Mouse (Mus musculus) heart, postnatal 0 days (tissue): ENCODE data around the gene Olfr374.
"Not testable (repeated sequence)": the region's sequence is repeated elsewhere in the genome, so short reads cannot be mapped to it uniquely, and the experiment has no call there.

ENCODE experiments used
- CTCF ChIP-seq: IDR thresholded peaks from 2 replicates; pipeline ENCODE4 v1.5.1; 2016; ENCODE audit warnings: antibody characterized with exemption, control low read depth, low read depth
- EP300 ChIP-seq: IDR thresholded peaks from 2 replicates; pipeline ENCODE4 v1.6.1; 2016; ENCODE audit warnings: antibody characterized with exemption, low read depth

DNA sequence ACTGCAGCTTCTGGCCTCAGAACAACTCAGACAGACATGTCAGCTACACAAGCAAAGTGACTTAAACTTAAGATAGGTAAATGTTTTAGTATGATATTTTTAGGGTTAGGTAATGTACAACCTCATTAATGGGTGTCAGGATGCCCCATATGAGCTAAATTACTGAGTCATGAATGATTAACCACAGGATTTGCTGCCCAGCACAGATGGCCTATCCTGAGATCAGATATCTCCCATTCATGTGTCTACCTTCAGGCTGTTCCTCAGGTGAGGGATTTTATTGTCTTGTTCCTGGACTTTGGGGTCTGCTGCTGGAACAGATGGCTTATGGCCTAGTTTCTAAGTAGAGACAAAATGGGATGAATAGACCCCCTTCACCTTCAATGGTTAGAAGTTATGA lies 10.1 kb upstream of the Olfr374 start:
- not testable (repeated sequence) for TF ChIP-seq EP300, CTCF
